Mouse (Mus musculus) neural tube, embryonic 15.5 days (tissue): ENCODE results near the gene Gm6676. TPM values are rescaled to one million over a fixed set of nuclear protein-coding genes. Genes with fewer than 3 reads are reported as not detected.
"Not testable (repeated sequence)": the region's sequence is repeated elsewhere in the genome, so short reads cannot be mapped to it uniquely, and the experiment has no call there.

Source experiments
- ATAC-seq: fragments of 200-750 bp; cut with Nextera tagmentation; 2 replicates; pipeline ENCODE4 v1.8.0; 2017; ENCODE audit warnings: mild to moderate bottlenecking, moderate TSS enrichment, moderate library complexity; ENCODE audit not compliant: low FRiP score
- H3K27ac ChIP-seq: fragments of 300-500 bp; sonication (generic); replicated peaks from 2 replicates; pipeline ENCODE4 v1.5.1; 2015; ENCODE audit warnings: mild to moderate bottlenecking, inconsistent platforms
- H3K27me3 ChIP-seq: fragments of 300-500 bp; sonication (generic); replicated peaks from 2 replicates; pipeline ENCODE4 v1.6.1; 2015; ENCODE audit warnings: inconsistent platforms
- H3K36me3 ChIP-seq: fragments of 300-500 bp; sonication (generic); 2 replicates; pipeline ENCODE4 v1.6.1; 2015; ENCODE audit warnings: inconsistent platforms
- H3K4me1 ChIP-seq: fragments of 300-500 bp; sonication (generic); 2 replicates; pipeline ENCODE4 v1.6.1; 2015; ENCODE audit warnings: inconsistent platforms
- H3K4me2 ChIP-seq: fragments of 300-500 bp; sonication (generic); 2 replicates; pipeline ENCODE4 v1.6.1; 2015; ENCODE audit warnings: inconsistent platforms, mild to moderate bottlenecking, moderate library complexity
- H3K4me3 ChIP-seq: fragments of 300-500 bp; sonication (generic); replicated peaks from 2 replicates; pipeline ENCODE4 v1.5.1; 2015; ENCODE audit warnings: mild to moderate bottlenecking, inconsistent platforms
- H3K9ac ChIP-seq: fragments of 300-500 bp; sonication (generic); replicated peaks from 2 replicates; pipeline ENCODE4 v1.6.1; 2015; ENCODE audit warnings: mild to moderate bottlenecking, inconsistent platforms
- H3K9me3 ChIP-seq: fragments of 300-500 bp; sonication (generic); replicated peaks from 2 replicates; pipeline ENCODE4 v1.6.1; 2016; ENCODE audit warnings: inconsistent platforms
- WGBS: fragments of 180-500 bp; shearing (Covaris S2); methylation state at CpG from one replicate; pipeline ENCODE4 v1.1.7; 2015; ENCODE audit warnings: mixed read lengths; 5-methylcytosine and 5-hydroxymethylcytosine counted together
- polyA plus RNA-seq: library from polyadenylated mRNA; unstranded; fragments of >200 nt; fragmentation: Nextera tagmentation; extraction: Ambion mirVana; gene quantifications from 2 replicates; pipeline ENCODE4 v1.2.1, GENCODE M21; 2015

Gm6676 gene
- polyA plus RNA-seq, result not detected in 2 replicates

DNA sequence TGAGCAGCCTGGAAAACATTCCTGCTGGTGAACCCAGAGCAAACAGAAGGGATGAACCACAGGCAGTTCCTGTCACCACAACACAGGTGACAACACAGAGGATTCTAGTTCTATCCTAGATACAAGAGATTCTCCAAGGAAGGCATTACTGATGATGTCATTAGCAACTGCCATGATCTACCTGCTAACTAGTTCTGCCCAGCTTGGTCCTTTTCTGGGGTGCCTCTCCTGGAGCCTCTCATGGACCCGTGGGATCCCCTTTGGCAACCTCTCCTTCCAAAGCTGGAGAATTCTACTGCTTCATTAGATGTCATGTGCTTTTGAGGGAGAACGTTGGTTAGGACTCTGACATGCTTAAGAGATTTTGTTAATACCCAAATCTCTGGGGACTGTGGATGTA, at the start of gene Gm6676:
Gene Gm6676 (minus strand): TSS at position 101 of the 400 bp plus-strand sequence.
- not testable (repeated sequence) for H3K9me3 ChIP-seq, H3K4me3 ChIP-seq, H3K4me1 ChIP-seq, H3K9ac ChIP-seq, H3K27ac ChIP-seq, ATAC-seq, H3K27me3 ChIP-seq, H3K4me2 ChIP-seq, H3K36me3 ChIP-seq
- WGBS, result no CpG with 5 or more reads among the region's 2 CpGs

DNA sequence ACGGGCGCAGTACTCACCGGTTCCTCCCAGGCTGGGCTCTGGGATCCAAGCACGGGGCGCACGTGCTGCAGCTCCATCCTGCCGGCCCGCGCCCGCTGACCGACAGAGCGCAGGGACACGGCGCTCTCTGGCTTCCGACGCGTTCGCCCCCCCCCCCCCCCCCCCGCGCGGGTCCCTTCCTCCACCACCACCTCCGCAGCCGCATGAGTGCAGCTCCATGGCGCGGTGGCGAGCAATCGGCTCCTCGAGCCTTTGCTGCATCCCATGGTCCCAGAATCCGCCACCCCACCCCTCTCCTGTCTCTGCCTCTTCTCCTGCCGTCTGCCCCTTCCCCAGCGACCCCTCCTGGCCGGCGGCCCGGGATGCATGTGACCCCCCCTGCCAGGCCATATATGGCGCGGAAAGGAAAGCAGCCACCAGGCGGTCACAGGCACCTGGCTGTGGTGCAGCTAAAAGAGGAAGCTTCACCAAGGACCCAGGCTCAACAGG, 49.3 kb upstream of the Gm6676 start, which contains the start of gene Gm3512:
Gene Gm3512 (minus strand): TSS at position 51 of the 489 bp plus-strand sequence.
- peak; percentile 84; the same call in 1 of the 2 replicates for ATAC-seq
- WGBS, result no CpG with 5 or more reads among the region's 37 CpGs

DNA sequence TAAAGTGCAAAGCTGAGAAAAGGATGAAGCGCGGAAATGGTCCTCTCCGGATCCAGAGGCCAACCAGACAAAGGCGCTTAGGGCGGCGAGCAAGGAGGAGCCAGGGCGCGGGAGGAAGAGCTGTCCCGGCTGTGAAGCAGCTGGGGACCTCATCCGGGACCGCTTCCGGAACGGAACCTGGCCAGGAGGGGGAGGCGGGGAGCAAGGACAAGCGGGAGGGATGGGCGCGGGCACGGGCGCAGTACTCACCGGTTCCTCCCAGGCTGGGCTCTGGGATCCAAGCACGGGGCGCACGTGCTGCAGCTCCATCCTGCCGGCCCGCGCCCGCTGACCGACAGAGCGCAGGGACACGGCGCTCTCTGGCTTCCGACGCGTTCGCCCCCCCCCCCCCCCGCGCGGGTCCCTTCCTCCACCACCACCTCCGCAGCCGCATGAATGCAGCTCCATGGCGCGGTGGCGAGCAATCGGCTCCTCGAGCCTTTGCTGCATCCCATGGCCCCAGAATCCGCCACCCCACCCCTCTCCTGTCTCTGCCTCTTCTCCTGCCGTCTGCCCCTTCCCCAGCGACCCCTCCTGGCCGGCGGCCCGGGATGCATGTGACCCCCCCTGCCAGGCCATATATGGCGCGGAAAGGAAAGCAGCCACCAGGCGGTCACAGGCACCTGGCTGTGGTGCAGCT, 19.9 kb downstream of the Gm6676 start:
- Histone ChIP-seq H3K9ac (peak overlapping the region; percentile 64), H3K27ac (peak overlapping the region; percentile 87), H3K4me3 (peak overlapping the region; percentile 48), H3K4me2 (peak overlapping the region; percentile 57)
- H3K36me3 ChIP-seq, H3K9me3 ChIP-seq, H3K4me1 ChIP-seq, H3K27me3 ChIP-seq: not testable (repeated sequence)
- peak; percentile 80 for ATAC-seq
- 0% methylated on average over 8 of the region's 54 CpGs for WGBS

More for the DNA sequence above, 49.3 kb upstream of the Gm6676 start, which contains the start of gene Gm3512:
- H3K4me1 ChIP-seq, H3K27ac ChIP-seq, H3K36me3 ChIP-seq, H3K9ac ChIP-seq, H3K4me2 ChIP-seq, H3K27me3 ChIP-seq, H3K9me3 ChIP-seq, H3K4me3 ChIP-seq: not testable (repeated sequence)

GRCm38 (mm10) chr14:7100521-7100920, 24.7 kb downstream of the Gm6676 start, which contains the start of gene Gm3696:
Gm3696 (minus strand) TSS chr14:7100621.
- not testable (repeated sequence) for H3K4me2 ChIP-seq, H3K27me3 ChIP-seq, H3K4me1 ChIP-seq, H3K9me3 ChIP-seq, H3K36me3 ChIP-seq, H3K27ac ChIP-seq, ATAC-seq, H3K9ac ChIP-seq, H3K4me3 ChIP-seq
- WGBS, result 84% methylated on average over 1 of the region's 3 CpGs

Other genes with a start within 250 kb of the Gm6676 start
- gene Gm3667, start 235.4 kb downstream of the Gm6676 start, polyA plus RNA-seq, result 8.5 and 13.0 TPM in 2 replicates
- gene Gm6356, start 151.6 kb downstream of the Gm6676 start, polyA plus RNA-seq, result not detected in 2 replicates
- 2.8 and 3.4 TPM in 2 replicates for gene Gm10406, start 98.0 kb downstream of the Gm6676 start, polyA plus RNA-seq
- gene Gm3685, start 80.4 kb downstream of the Gm6676 start, polyA plus RNA-seq, result not detected in 2 replicates
- 6.4 and 7.3 TPM in 2 replicates for gene Gm3696, start 24.8 kb downstream of the Gm6676 start, polyA plus RNA-seq
- 10.9 and 12.1 TPM in 2 replicates for gene Gm3512, start 49.1 kb upstream of the Gm6676 start, polyA plus RNA-seq
- gene Gm16434, start 69.1 kb upstream of the Gm6676 start, polyA plus RNA-seq, result not detected in 2 replicates
- not detected in 2 replicates for gene Gm3727, start 139.3 kb upstream of the Gm6676 start, polyA plus RNA-seq
- 6.0 and 6.9 TPM in 2 replicates for gene Gm3739, start 189.6 kb upstream of the Gm6676 start, polyA plus RNA-seq
- not detected in 2 replicates for gene Gm5797, start 207.0 kb upstream of the Gm6676 start, polyA plus RNA-seq
- not detected in 2 replicates for gene Gm8374, start 239.7 kb upstream of the Gm6676 start, polyA plus RNA-seq